Mouse (Mus musculus): Measurements from ENCODE around the gene Enpp3.

Enpp3 gene

GRCm38 (mm10) chr10:24842676-24843075, at the start of gene Enpp3:
TSS of gene Enpp3 (minus strand) at chr10:24842823.
- DNase-seq: no peak

- peak; percentile 82 for DNase-seq
Measured at GRCm38 (mm10) chr10:24888343-24888742, 45.7 kb upstream of the Enpp3 start.

- DNase-seq: no peak
Measured at GRCm38 (mm10) chr10:24886008-24886407, 43.4 kb upstream of the Enpp3 start.

- no peak for DNase-seq
Measured at GRCm38 (mm10) chr10:24873624-24874023, 31.0 kb upstream of the Enpp3 start.

DNA sequence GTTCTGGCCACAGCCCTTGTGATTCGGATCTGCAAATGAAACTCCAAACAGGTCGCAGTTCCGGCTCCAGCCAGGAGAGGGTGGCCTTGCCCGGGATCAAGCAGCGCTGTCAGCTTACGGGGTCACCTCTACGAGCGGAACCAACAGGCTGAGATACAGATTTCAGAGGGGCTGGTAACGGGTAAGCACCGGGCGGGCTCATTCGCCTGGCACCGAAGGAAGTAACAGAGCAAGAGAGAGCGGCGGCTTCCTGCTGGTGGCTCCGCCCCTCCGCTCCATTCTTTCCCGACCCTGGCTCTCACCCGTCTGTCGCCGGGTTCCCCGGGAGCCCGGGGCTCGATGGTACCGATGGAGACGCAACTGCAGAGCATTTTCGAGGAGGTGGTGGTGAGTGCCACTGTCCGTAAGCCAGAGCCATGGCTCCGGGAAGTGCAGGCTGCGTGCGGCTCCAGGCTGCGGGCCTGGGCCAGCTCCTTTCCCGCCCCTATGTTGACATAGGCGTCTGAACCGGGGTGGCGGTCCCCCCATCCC, 27.2 kb upstream of the Enpp3 start, which contains the start of gene Med23:
Gene Med23 (plus strand): TSS at position 227 of the 531 bp plus-strand sequence.
- DNase-seq: peak; percentile 99

GRCm38 (mm10) chr10:24864434-24864833, 21.8 kb upstream of the Enpp3 start:
- DNase-seq: no peak

- DNase-seq: no peak
Measured at GRCm38 (mm10) chr10:24863146-24863545, 20.5 kb upstream of the Enpp3 start.

GRCm38 (mm10) chr10:24841998-24842397, 625 bp downstream of the Enpp3 start:
- DNase-seq: no peak

GRCm38 (mm10) chr10:24840795-24841194, 1.8 kb downstream of the Enpp3 start:
- DNase-seq: no peak

DNA sequence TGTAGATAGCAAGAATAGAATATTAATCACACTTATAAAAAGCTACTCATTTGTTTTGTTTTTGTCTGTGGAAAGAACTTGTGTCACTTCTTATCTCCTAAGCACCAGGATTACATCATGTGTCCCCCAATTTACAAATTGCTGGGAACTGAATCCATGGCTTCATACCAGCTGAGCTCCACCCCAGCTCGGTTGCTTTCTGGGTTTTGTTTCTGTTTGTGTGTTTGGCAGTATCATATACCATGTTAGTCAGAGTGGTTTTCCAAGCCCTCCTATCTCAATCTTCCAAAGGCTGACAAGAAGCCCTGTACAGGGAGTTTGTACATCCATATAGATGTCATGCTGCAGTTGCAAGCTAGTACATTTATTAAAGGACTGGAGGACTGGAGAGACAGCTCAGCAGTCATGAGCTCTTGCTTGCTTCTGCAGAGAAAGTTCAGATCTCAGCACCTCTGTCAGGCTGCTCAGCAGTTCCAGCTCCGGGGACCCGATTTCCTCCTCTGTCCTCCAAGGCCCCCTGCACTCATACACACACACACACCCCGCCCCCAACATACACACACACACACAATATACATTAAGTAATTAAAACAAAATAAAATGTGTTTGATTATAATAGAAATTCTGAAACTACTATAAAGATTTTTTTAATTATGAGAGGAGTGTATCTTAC, 6.1 kb downstream of the Enpp3 start:
- no peak for DNase-seq

DNA sequence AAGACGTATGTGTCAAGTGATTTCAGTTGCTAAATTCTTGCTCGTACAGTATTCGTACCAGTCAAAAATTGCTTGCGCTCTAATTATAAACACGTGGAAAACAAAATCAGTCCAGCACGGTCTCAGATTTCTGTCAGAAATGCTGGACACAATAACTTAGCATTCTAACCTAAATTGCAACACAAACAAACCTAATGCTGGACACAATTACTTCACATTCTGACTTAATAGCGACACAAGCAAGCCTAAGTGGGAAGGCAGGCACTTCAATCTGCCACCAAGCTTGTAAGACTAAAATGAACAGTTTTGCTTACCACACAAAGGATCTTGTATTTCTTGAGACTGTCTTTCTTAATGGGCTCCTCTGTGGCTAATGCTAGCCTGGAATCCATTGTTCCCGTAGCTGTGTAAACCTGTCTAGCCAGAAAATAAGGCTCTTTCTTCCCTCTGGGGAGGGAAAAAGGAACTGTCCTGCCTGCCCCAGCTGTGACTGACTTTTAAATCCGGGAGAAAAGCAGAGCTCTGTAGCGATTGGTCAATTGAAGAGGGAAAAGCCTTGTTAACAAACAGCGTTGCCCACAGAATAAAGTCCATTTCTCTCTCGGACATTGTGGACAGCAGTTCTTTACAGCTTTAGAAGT, 6.8 kb downstream of the Enpp3 start:
- no peak for DNase-seq

- no peak for DNase-seq
Measured at GRCm38 (mm10) chr10:24834634-24835371, 7.8 kb downstream of the Enpp3 start.

GRCm38 (mm10) chr10:24832306-24832705, 10.3 kb downstream of the Enpp3 start:
- no peak for DNase-seq

DNA sequence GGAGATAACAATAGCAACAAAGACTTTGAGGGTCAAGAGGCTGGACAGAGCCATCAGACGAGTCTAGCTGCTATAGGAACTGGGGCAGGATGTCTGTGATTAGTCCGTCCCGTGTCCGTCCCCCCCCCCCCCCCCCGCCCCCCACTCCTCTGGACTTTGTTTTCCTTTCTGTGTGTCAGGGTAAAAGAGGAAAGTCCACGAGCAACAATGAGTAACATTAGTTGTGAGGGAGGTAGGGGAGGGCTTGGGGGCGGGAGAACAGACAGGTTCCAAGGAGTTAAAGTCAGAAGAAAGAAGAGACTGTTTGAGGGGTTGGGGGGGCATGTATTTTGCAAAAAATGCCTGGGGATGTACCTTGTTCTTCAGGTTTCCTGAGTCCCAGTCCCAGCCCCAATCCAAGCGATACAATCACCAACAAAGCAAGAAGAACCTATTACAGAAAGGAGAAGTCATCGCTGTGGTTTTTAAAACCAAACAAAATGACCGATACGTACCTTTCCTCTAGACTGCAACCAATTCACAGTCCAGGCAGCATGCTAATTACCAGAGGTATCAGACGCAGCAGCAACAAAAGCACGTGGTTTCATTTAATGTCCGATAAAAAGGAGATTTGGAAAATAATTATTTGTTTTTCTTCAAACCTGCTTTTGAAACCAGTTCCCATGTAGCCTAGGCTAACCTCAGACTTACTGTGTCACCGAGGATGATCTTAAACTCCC, 11.1 kb downstream of the Enpp3 start:
- DNase-seq: no peak

DNA sequence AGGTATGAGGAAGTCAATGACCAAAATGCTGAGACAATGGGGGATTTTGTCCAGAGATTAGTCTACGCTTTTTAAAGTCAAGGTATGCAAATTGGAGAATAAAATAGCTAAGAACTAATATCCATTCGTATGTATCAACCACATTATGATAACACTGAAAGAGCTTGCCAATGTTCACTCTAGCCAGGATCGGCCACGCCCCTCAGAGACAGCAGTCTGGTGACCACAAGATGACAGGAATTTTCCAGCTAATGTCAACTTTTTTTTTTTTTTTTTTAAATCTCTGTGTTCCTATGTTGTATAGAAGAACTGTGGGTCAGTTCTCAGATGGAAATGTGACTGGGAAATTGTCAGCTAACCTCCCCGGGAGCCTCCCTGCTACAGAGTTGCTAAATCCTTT, 12.2 kb downstream of the Enpp3 start:
- no peak for DNase-seq

GRCm38 (mm10) chr10:24828136-24828535, 14.5 kb downstream of the Enpp3 start:
- no peak for DNase-seq

GRCm38 (mm10) chr10:24826130-24826529, 16.5 kb downstream of the Enpp3 start:
- no peak for DNase-seq

GRCm38 (mm10) chr10:24825456-24826081, 17.1 kb downstream of the Enpp3 start:
- DNase-seq: no peak

- no peak for DNase-seq
Measured at GRCm38 (mm10) chr10:24824621-24825020, 18.0 kb downstream of the Enpp3 start.

GRCm38 (mm10) chr10:24823697-24824535, 18.7 kb downstream of the Enpp3 start:
- no peak for DNase-seq

GRCm38 (mm10) chr10:24823265-24823664, 19.4 kb downstream of the Enpp3 start:
- DNase-seq: no peak

DNA sequence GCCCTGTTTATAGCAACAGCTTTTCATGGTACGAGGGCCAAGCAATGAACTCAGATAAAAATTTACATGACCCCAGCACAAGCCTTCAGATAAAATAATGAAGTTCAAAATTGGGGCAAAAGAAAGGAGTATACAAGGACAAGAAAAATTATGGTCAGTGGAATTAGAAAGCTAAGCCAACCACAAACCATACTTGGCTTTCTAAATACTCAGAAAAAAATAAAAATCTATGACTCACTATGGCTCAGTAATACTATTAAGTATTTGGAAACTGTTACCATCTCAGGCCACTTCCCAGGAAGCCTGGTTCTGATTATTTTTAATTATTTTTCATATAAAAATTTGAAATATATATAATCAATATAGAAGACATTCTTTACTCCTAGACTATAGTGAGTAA, 19.8 kb downstream of the Enpp3 start:
- no peak for DNase-seq

Data from cerebellum, adult 9-10 months (tissue).